Mouse (Mus musculus) spleen, embryonic (tissue): ENCODE results near the gene Best3.
"Not testable (repeated sequence)": the region's sequence is repeated elsewhere in the genome, so short reads cannot be mapped to it uniquely, and the experiment has no call there.

Experiments used
- CTCF ChIA-PET: fragments of 350-600 bp; sonication (Branson Sonifier 250); formaldehyde crosslinking; loops from one replicate; lab custom pipeline; 2022; lab: Charles Lee

The Best3 gene

GRCm38 (mm10) chr10:117025776-117026175 lies 39.7 kb downstream of the Best3 start:
- CTCF ChIA-PET = not testable (repeated sequence)

GRCm38 (mm10) chr10:117026176-117026575 lies 40.1 kb downstream of the Best3 start:
- CTCF ChIA-PET = interaction anchor here (0.6 kb wide), 1 partner anchor 825 kb away, joined by 3 read pairs; no protein-coding TSS in a partner anchor

- CTCF ChIA-PET = no interaction called here
These were observed 45.0 kb downstream of the Best3 start for GRCm38 (mm10) chr10:117031160-117031559.

- CTCF ChIA-PET = no interaction called here
These were observed 47.7 kb downstream of the Best3 start for GRCm38 (mm10) chr10:117033785-117034184.

GRCm38 (mm10) chr10:117040355-117040754 lies 54.2 kb downstream of the Best3 start:
- CTCF ChIA-PET = no interaction called here

- CTCF ChIA-PET = no interaction called here
These were observed 56.2 kb downstream of the Best3 start for GRCm38 (mm10) chr10:117042295-117042694.

GRCm38 (mm10) chr10:117043497-117044166 lies 57.5 kb downstream of the Best3 start:
- CTCF ChIA-PET = not testable (repeated sequence)

- CTCF ChIA-PET = no interaction called here
These were observed 59.3 kb downstream of the Best3 start, which contains the start of gene Lrrc10 for GRCm38 (mm10) chr10:117045175-117046056. Lrrc10 (plus strand) TSS chr10:117045341.

- CTCF ChIA-PET = no interaction called here
These were observed 63.1 kb downstream of the Best3 start for GRCm38 (mm10) chr10:117049253-117049652.

GRCm38 (mm10) chr10:117049961-117050597 lies 64.0 kb downstream of the Best3 start:
- CTCF ChIA-PET = no interaction called here

- CTCF ChIA-PET = interaction anchor here (0.6 kb wide), 1 partner anchor 245 kb away, joined by 14 read pairs; no protein-coding TSS in a partner anchor
These were observed 69.6 kb downstream of the Best3 start for GRCm38 (mm10) chr10:117055668-117056067.

- CTCF ChIA-PET = interaction anchor here (0.6 kb wide), 1 partner anchor 365 kb away, joined by 14 read pairs; no protein-coding TSS in a partner anchor
These were observed 76.8 kb downstream of the Best3 start for GRCm38 (mm10) chr10:117062894-117063253.

GRCm38 (mm10) chr10:117063254-117064021 lies 77.3 kb downstream of the Best3 start, which contains the start of gene Cct2:
Cct2 (minus strand) TSS chr10:117063814.
- CTCF ChIA-PET = no interaction called here

- CTCF ChIA-PET = interaction anchor here (0.6 to 0.7 kb wide), 2 partner anchors 150 to 897 kb away, joined by 4 to 5 read pairs; no protein-coding TSS in a partner anchor
These were observed 78.0 kb downstream of the Best3 start for GRCm38 (mm10) chr10:117064076-117064475.

GRCm38 (mm10) chr10:117069109-117069508 lies 83.0 kb downstream of the Best3 start:
- CTCF ChIA-PET = no interaction called here

- CTCF ChIA-PET = interaction anchor here (0.6 kb wide), 1 partner anchor 25 kb away, joined by 3 read pairs; no protein-coding TSS in a partner anchor
These were observed 86.2 kb downstream of the Best3 start for GRCm38 (mm10) chr10:117072191-117072888.

- CTCF ChIA-PET = interaction anchor here (0.6 kb wide), 1 partner anchor 26 kb away, joined by 3 read pairs; no protein-coding TSS in a partner anchor
These were observed 87.1 kb downstream of the Best3 start for GRCm38 (mm10) chr10:117073176-117073575.
